Comparison of ENCODE assay signal across 8 mouse cellular contexts in the genomic region with DNA sequence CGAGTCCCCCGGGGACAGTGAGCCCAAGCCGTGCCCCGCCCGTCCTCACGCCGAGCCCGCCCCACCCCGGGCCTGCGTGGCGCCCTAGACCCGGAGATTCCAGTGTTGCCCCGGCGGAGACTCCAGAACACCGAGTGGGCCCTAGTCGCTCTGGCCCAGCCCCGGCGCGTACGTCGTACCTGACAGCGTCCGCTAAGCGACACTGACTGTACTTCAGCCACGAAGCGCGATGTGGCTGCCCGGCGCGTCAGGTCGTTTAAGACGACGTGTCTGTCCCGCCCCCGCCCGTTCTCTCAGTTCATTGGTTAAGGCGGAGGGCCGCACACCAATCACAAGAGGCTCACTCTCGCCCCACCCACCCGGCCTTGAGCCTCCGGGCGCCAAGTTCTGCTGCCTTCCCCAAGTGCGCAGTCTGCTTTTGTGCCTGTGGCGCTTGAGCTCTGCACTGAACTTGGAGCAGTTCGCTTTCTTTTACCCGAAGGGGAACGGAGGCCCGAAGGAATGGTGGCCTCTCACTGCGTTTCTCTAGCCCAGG. TPM values are rescaled to one million over a fixed set of nuclear protein-coding genes. Genes with fewer than 3 reads are reported as not detected.
DNase-seq lines count a peak whose midpoint lies in the region; ATAC-seq and TF ChIP-seq lines count a peak whose summit lies in the region.

Oat (minus strand) TSS at position 283 of the 535 bp plus-strand sequence.

- no peaks in the 10 kb centered on the region for H3K27me3 ChIP-seq in hindbrain, postnatal 0 days (ENCODE audit: insufficient read depth, low read length)

- H3K4me1 ChIP-seq in hindbrain, postnatal 0 days (ENCODE audit: insufficient read depth, low read length): 0 out of 2 replicates have a peak, but pooled peaks cover 5% of the 10 kb centered on the region

- under 1% methylated on average over 48 of the region's 49 CpGs for WGBS in hindbrain, postnatal 0 days

- DNase-seq in ZHBTc4 (ENCODE audit: low read depth, low spot score): peak; percentile 99
- DNase-seq in gastrocnemius, adult 2 months: peak; percentile 97
- peak; percentile 97 for DNase-seq in hindbrain, postnatal 0 days (ENCODE audit: low spot score)
- peak; percentile 90 to 93 for DNase-seq in left cerebral cortex, adult 2 months (ENCODE audit: extremely low spot score in 1 of 2, low spot score in 2 of 2)
- DNase-seq in right cerebral cortex, adult 2 months (ENCODE audit: low spot score in 2 of 2): peak; percentile 94 to 96
- peak; percentile 94 for DNase-seq in urinary bladder, postnatal 14 days (ENCODE audit: low spot score)

- ATAC-seq in common myeloid progenitor, adult 5-6 weeks (replicated peaks; ENCODE audit: low read depth, poor library complexity, severe bottlenecking): peak; percentile 91
- peak; percentile 96 for ATAC-seq in hindbrain, postnatal 0 days
- ATAC-seq in megakaryocyte, adult 5-6 weeks (ENCODE audit: poor library complexity, severe bottlenecking): peak; percentile 94

- H3K36me3 ChIP-seq in hindbrain, postnatal 0 days (ENCODE audit: insufficient read depth, low read length): no peaks in the 10 kb centered on the region

- intact Hi-C loops in gastrocnemius, adult 2 months (cut with DNase I): loop anchor here (1.0 to 10.0 kb wide), 3 partner anchors 29 to 239 kb away; partner anchors contain the start of gene Fam53b
- intact Hi-C loops in left cerebral cortex, adult 2 months (cut with DNase I): loop anchor here (5.0 kb wide), 2 partner anchors 61 to 236 kb away; partner anchors contain the start of gene Fam53b

- peak within 1 kb of the TSS; percentile 98 for H3K4me3 ChIP-seq in gastrocnemius, adult 2 months
- peak within 1 kb of the TSS; percentile 60 for H3K4me3 ChIP-seq in hindbrain, postnatal 0 days (ENCODE audit: low read length)
- peak within 1 kb of the TSS; percentile 89 for H3K4me3 ChIP-seq in left cerebral cortex, adult 2 months

- TF ChIP-seq CTCF in gastrocnemius, adult 2 months (IDR thresholded peaks at IDR 0.05): no peak; the same call in 1 of the 2 replicates
- no peak; the same call in 1 of the 2 replicates for TF ChIP-seq CTCF in hindbrain, postnatal 0 days (IDR thresholded peaks at IDR 0.05; ENCODE audit: low read depth)
- no peak; the same call in 1 of the 2 replicates for TF ChIP-seq CTCF in left cerebral cortex, adult 2 months (IDR thresholded peaks at IDR 0.05)

- H3K9me3 ChIP-seq in hindbrain, postnatal 0 days (ENCODE audit: low read length): peaks cover 3% of the 10 kb centered on the region; the same call in 1 of the 2 replicates

- peak within 1 kb of the TSS; percentile 72 for H3K4me2 ChIP-seq in hindbrain, postnatal 0 days (ENCODE audit: low read depth, low read length)

- peak within 1 kb of the TSS; percentile 61 for H3K9ac ChIP-seq in hindbrain, postnatal 0 days (replicated peaks; ENCODE audit: low read length)

- peak within 1 kb of the TSS; percentile 98 for H3K27ac ChIP-seq in gastrocnemius, adult 2 months
- H3K27ac ChIP-seq in hindbrain, postnatal 0 days: peak within 1 kb of the TSS; percentile 93
- peak within 1 kb of the TSS; percentile 92 for H3K27ac ChIP-seq in left cerebral cortex, adult 2 months

RNA-seq across cellular contexts. Expression of gene Oat, which starts in this region (rescaled TPM):
- 115 and 117 TPM in 2 replicates for total RNA-seq in common myeloid progenitor, adult 5-6 weeks (2017)
- 100 to 1,000 TPM; 155 to 159 TPM for total RNA-seq in gastrocnemius, adult 2 months (2021)
- total RNA-seq in hindbrain, postnatal 0 days (2014; rRNA removed): 99.1 and 101 TPM in 2 replicates
- polyA plus RNA-seq in hindbrain, postnatal 0 days (2015; fragmentation: Nextera tagmentation; extraction: Ambion mirVana): 123 and 129 TPM in 2 replicates
- 10 to 100 TPM; 83.8 to 83.9 TPM for total RNA-seq in left cerebral cortex, adult 2 months (2021)
- total RNA-seq in megakaryocyte, adult 5-6 weeks (2015): 61.8 and 66.0 TPM in 2 replicates
- total RNA-seq in megakaryocyte, adult 5-6 weeks (2017): 59.2 and 62.0 TPM in 2 replicates

Comparison
In these comparisons a context has a peak if more than half of its experiments do, and no peak if none do; other contexts are left out.
1. Peak in every context shown above with its lines: DNase-seq, ATAC-seq, H3K4me3 ChIP-seq and H3K27ac ChIP-seq.